Mouse (Mus musculus) cerebral cortex, adult 2 months (tissue): ENCODE data around the gene Sgsm2.

Source experiments
- WGBS: fragments of 180-500 bp; shearing (Covaris S2); methylation state at CpG from one replicate; pipeline ENCODE4 v1.1.7; 2018; 5-methylcytosine and 5-hydroxymethylcytosine counted together

The Sgsm2 gene

DNA sequence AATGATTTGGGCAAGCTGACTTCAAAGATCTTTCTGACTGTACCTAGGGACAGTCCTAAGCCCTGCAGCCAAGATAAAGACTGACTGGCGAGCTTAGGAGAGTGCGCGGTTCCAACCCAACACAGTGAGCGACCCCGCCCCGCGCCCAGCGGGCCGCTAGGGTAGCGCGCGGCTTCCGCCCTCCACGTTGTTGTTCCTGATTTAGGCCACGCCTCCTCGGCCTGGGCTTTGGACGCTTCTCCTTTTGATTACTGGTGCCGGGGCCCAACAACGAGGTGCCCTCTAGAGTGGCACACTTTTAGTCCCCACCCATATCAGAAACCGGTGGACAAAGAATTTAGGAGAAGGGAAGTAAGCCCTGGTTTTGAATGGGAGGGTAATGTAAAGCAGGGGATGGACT is 67.0 kb downstream of the Sgsm2 start:
- WGBS: 0% methylated on average over 20 of the region's 20 CpGs

DNA sequence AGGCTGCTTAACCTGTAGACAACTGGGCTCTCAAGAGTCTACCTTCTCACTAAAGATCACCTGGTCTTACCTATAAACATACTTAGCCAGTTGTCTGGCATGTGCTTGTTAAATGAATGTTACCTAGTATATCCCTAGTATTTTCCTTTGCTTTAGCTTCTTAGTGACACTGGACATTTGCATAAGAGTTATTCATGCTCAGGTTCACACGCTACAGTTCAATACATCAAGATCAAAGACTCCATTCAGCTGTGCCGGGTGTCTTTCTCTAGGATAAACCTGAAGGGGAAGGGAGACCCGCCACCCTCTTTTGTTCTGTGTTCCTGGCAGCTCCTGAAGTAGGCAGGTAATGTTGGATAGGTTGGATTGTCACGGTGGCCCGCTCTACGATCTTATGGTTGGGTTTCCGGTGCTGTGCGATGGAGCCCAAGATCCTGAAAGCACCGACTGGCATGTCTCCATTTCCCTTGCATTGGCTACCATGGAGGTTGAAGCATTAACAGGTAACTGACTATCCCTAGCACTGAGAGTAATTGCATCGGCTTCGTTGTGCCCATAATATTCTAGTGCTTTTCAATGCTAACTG is 67.8 kb downstream of the Sgsm2 start:
- 23% methylated on average over 11 of the region's 11 CpGs for WGBS

DNA sequence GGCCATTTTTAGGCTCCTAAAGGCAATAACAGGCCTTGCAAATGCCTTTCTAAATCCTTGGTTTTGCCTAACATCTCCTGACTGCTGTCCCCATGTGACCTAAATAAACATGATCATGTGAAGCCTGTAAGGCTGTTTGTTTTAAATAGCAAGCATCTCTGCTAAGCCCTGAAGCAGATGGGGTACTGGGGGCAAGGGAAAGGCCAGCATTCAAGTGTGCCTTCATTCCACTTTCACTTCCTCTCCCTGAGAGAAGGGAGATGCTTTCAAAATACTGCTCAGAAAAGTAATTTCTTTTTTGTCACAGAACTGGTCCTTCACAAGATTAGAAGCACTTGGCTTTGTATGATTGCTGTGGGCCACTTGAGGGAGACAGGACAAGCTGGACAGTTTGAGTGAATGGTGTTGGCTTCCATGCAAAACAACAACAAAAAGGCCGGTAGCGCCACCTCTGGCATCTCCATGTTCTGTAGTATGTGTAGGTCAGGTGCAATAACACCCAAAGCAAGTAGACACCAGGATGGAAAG is 68.4 kb downstream of the Sgsm2 start:
- 28% methylated on average over 2 of the region's 2 CpGs for WGBS

DNA sequence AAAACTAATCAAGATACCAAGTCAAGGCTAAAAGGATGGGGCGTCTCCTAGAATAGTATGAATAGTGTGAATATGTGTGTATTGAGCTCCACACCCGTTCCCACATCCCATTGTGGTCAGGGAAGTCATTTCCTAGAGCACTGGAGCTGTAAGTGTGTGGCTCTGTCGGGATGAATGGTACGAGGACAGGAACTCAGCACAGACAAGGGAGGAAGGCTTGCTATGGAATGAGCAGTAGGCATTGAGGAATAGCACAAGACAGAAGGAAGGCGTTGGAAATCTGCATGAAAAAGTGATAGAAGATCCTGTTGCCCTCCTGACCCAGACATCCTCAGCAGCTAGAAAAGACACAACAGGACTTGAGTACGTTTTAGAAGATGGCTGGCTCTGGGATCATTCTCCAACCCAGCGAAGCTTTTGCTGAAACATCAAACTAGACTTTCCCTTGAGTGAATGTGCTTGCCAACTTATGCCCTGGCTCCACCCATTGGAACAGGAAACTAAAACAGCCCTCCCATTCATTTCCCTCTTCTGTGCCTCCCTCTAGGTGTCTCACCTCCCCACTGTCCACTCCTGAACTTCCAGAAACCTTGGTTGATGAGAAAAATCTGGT is 69.0 kb downstream of the Sgsm2 start:
- WGBS: 72% methylated on average over 7 of the region's 7 CpGs

DNA sequence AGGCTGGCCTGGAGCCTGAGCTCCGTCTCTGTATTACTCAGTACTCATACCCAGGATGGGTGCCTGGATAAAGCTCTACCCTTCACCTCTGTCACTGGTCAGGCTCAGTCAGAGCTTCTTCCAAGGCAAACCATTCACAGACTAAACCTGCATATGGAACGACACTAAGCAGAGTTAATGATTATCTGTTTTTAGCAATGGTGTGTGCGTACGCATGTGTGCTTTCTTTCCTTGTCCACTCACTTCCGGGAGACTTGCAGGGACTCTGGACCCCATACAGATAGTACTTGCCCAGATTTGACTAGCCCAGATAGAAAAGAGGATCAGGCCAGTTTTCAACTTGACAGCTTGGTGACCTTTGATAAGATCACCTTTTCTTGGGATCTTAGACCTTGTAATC is 70.2 kb downstream of the Sgsm2 start:
- 87% methylated on average over 5 of the region's 5 CpGs for WGBS

DNA sequence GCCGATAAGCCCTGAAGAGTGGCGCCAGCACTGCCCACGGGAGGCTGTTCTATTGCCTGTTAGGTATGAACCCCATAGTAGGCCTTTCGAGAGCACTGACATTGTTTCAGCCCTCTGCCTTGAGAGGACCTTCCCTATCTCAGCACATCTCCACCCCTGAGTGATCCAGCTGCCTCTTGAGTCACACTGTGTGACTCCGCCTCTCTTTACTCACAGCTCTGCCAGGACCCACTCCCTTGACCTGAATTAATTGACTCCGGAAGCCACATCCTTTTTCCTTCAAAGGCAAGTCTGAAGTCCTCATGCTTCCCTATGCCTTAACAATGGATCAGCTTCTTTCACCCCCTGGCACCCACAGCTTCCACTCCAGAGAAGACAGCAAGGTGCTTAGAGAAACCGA is 70.7 kb downstream of the Sgsm2 start:
- WGBS: 77% methylated on average over 7 of the region's 7 CpGs

DNA sequence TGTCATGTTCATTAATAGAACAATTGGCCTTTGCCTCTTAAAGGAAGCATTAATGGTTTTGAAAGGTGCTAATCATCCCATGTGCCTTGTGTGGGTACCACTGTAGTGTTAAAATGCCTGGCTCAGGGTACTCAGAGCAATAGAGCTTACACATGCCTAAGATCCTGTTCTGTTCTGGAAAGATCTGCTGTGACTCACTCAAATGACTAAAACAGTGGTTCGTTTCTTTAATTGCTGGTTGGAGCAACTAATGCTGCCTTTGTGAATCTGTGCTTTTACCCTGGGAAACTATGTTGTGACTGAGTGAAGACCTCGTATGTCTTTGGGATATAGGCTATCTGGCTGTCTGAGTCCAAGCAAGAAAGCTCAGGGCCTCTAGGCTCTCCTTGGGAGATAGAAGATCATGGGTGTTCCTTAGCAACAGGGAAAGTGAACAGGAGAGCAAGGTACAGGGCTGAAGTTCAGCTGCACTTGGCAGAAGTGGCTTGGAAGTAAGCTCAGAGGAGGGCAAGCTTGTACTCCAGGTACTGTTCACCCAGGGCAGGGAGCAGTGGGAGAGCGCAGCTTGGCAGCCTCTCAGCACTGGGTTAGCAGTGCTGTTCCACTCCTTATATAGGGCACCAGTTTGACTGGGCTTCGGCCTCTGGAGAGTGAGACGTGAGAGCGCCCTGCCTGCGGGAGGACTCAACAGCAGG is 74.0 kb downstream of the Sgsm2 start:
- WGBS: 73% methylated on average over 7 of the region's 7 CpGs

DNA sequence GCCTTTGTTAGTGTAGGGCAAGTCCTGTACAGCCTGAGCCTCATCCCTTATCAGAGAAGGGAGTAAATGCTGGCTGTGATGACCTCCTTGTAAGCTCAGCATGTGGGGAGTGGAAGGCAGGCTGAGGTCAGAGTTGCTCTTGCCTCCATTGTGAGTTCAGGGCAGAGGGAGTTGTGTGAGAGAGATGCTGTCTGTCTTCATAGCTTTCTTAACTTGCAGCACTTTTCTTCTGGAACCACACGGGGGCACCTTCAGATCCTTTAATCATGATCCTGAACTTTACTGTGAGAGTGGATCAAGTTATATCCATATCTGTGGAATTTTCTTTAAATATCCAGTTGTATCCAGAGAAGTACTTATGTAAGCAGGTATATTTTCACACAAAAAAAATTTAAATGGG is 75.4 kb downstream of the Sgsm2 start:
- 7% methylated on average over 1 of the region's 1 CpGs for WGBS

DNA sequence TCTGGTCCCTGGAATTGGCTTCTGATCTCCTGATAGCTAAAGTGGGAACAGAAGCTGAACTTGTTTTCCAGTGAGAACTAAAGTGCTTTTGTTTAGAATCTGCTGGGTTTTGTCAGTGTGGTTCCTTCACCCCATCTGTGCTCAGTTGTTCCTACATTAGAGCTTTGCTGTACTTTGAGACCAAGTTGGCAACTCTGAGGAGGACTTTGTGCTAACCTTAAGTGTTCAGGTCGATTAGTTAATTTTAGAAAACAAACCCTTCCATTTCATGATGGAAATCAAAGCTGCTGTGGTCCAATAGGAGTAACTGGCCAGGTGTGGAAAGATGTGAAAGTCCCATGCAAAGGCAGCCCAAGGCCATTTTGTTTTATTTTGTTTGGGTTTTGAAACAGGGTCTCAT is 75.9 kb downstream of the Sgsm2 start:
- WGBS: 59% methylated on average over 1 of the region's 1 CpGs

DNA sequence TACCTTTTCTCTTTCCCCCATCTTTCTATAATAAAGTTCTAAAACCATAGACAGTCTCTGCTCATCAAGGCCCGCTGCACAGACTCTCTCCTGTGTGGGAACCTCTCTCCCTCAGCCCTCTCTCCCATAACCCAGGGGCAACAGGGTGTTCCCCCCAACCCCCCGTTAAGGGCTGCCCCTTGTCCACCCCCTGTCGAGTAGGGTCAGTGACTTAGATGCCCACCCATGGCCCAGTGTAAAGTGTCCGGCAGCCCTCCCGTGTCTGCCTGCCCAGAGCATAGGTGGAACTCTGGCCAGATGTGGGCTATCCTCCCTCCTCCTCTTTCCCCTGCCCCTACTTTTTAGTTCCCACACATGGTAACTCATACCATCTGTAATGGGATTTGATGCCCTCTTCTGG is 85.3 kb downstream of the Sgsm2 start:
- 92% methylated on average over 5 of the region's 5 CpGs for WGBS

DNA sequence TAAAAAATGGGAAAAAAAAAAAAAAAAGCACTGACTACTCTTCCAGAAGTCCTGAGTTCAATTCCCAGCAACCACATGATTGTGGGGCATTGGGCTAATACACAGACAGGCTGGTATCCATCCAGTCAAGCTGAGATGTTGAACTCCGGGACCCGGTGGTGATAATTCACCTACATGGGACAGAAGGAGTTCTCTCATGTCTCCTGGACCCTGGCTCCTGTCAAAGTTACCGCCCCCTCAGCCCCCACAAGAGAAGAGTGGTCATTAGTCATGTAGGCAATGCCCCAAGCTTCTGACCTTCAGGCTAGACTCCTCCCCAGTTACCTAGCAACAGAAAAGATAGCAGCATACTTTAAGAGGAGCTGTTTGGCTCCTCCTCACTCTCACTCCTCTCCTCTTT is 85.8 kb downstream of the Sgsm2 start:
- WGBS: 95% methylated on average over 3 of the region's 3 CpGs

DNA sequence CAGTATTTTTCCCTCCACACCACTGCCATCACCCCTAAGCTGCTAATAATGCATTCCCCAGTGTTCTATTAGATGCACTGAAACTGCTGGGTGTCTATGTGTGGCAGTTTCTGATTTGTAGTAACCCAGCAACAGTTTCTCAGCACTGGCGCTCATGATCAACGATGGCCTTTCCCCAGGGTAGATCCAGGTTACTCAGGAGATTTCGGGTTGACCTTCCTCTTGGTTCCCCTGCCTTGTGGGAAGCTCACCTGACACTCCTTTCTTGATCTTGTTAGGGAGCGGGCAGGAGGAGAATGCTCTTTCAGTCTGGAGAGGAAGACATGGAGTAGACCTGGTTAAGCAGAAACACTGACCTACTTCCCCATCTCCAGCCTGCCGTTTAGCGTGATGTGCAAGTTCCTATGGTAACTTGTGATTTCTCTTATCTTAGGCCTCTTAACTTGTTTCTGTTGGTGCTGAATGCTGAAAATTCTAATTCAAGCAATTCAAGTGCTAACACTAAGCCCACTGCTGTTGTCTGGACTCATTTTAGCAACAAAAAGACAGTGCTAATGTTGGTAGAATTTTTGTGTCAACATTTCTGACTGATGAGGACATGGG is 88.5 kb downstream of the Sgsm2 start:
- 65% methylated on average over 6 of the region's 6 CpGs for WGBS

DNA sequence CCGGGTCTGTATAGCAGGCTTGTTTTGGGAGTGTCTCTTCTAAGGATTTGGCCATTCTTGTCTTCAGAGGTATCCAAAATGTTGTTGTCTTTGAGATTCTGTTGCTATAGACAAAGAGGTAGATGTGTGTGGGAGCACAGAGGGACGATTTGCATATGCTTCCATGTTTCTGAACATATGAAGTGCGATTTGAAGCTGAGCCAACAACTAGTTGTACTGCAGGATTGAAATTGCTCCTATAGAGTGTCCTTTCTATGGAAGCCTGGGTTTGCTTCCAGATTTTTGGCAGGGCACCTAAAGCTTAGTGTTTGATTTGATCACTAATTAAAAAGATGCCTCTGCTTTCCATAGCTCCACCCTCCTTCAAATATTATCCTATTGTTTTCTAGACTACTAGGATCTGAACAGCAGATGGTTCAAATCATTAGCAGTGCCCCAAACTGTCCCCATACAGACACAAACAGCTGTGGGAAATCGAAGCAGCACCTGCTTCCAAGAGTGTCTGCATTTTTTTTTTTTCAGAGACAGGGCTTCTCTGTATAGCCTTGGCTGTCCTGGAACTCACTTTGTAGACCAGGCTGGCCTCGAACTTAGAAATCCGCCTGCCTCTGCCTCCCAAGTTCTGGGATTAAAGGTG is 89.5 kb downstream of the Sgsm2 start:
- 66% methylated on average over 6 of the region's 6 CpGs for WGBS

DNA sequence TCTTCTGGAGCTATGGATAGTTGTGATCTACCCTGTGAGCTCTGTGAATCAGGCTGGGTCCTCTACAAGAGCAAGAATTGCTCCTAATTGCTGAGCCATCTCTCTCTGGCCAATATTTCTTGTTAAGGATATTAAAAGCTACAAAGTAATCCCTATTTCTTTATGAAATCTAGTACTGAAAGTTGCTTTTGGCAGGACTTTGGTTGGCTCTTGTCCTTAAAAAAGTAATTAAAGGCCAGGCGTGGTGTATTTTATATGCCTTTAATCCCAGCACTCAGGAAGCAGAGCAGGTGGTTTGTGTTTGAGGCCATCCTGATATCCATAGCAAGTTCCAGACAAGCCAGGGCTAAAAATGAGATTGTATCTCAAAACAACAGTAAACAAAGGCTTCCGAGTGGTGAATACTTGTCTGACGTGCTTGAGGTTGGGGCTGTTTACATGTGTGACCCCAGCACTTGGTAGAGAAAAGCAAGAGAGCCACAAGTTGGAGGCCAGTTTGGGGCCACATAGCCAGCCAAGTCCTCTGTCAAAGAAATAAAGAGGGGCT is 92.7 kb downstream of the Sgsm2 start:
- 84% methylated on average over 3 of the region's 3 CpGs for WGBS

DNA sequence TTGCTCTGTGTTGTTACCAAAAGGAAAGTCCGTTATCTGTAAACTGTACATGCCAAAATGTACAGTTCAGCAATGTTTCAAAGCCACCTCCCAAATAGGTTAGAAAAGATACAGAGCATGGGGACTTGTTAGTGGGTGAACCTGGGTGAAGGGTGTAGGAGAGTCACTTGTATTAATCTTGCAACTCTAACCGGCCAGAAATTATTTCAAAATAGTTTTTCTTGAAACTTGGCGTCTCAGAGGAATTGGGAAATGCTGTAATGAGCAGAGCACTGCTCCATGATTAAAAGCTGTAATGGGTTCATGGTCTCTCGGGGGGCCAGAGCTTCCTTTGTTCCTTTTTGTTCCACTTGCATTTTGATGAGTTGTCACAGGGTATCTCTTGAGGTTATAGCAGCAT is 96.2 kb downstream of the Sgsm2 start:
- WGBS: 83% methylated on average over 4 of the region's 4 CpGs
